Mouse (Mus musculus): ENCODE results near the gene Cgref1.

Gene Cgref1

GRCm38 (mm10) chr5:30944956-30945781, at the start of gene Cgref1:
Gene Cgref1 (minus strand): TSS chr5:30945591.
- DNase-seq: peak; percentile 83 to 92

- DNase-seq: no peak
Observed at GRCm38 (mm10) chr5:30994074-30994473, 48.7 kb upstream of the Cgref1 start.

GRCm38 (mm10) chr5:30992980-30993676, 47.7 kb upstream of the Cgref1 start:
- DNase-seq: no peak

GRCm38 (mm10) chr5:30982357-30982756, 37.0 kb upstream of the Cgref1 start:
- peak in 1 of 2 experiments; percentile 25 for DNase-seq

- peak; percentile 46 to 78 for DNase-seq
Observed at GRCm38 (mm10) chr5:30974870-30975656, 29.7 kb upstream of the Cgref1 start.

GRCm38 (mm10) chr5:30969440-30969839, 24.0 kb upstream of the Cgref1 start:
- no peak for DNase-seq

GRCm38 (mm10) chr5:30968416-30968815, 23.0 kb upstream of the Cgref1 start, which contains the start of gene Tcf23:
Gene Tcf23 (plus strand): TSS chr5:30968662.
- peak in 1 of 2 experiments; percentile 62 for DNase-seq

- DNase-seq: no peak
Observed at GRCm38 (mm10) chr5:30966189-30966588, 20.8 kb upstream of the Cgref1 start.

GRCm38 (mm10) chr5:30963916-30964315, 18.5 kb upstream of the Cgref1 start:
- DNase-seq: no peak

- DNase-seq: peak in 1 of 2 experiments; percentile 54
Observed at GRCm38 (mm10) chr5:30961545-30962505, 16.4 kb upstream of the Cgref1 start.

- no peak for DNase-seq
Observed at GRCm38 (mm10) chr5:30960814-30961213, 15.4 kb upstream of the Cgref1 start.

GRCm38 (mm10) chr5:30959966-30960501, 14.6 kb upstream of the Cgref1 start, which contains the start of gene Preb:
Gene Preb (minus strand): TSS chr5:30960361.
- DNase-seq: peak; percentile 98 to 99

- peak; percentile 69 to 83 for DNase-seq
Observed at GRCm38 (mm10) chr5:30959198-30959854, 13.9 kb upstream of the Cgref1 start.

GRCm38 (mm10) chr5:30957891-30958290, 12.5 kb upstream of the Cgref1 start:
- DNase-seq: no peak

- DNase-seq: no peak
Observed at GRCm38 (mm10) chr5:30955751-30956150, 10.4 kb upstream of the Cgref1 start.

GRCm38 (mm10) chr5:30954556-30954955, 9.2 kb upstream of the Cgref1 start:
- DNase-seq: no peak

- no peak for DNase-seq
Observed at GRCm38 (mm10) chr5:30954065-30954464, 8.7 kb upstream of the Cgref1 start.

GRCm38 (mm10) chr5:30952551-30952950, 7.2 kb upstream of the Cgref1 start:
- no peak for DNase-seq

- DNase-seq: no peak
Observed at GRCm38 (mm10) chr5:30951706-30952105, 6.3 kb upstream of the Cgref1 start.

- DNase-seq: no peak
Observed at GRCm38 (mm10) chr5:30950922-30951321, 5.5 kb upstream of the Cgref1 start.

- DNase-seq: no peak
Observed at GRCm38 (mm10) chr5:30950451-30950850, 5.1 kb upstream of the Cgref1 start.
